Mouse (Mus musculus) G1E (cell line): Measurements from ENCODE around the gene Pdxp. TPM values are rescaled to one million over a fixed set of nuclear protein-coding genes. Genes with fewer than 3 reads are reported as not detected.
"Not testable (repeated sequence)": the region's sequence is repeated elsewhere in the genome, so short reads cannot be mapped to it uniquely, and the experiment has no call there.

Experiments used
- ATAC-seq: 2 replicates; pipeline ENCODE4 v1.8.0; 2016; ENCODE audit warnings: mild to moderate bottlenecking; ENCODE audit not compliant: insufficient number of reproducible peaks, poor library complexity, low FRiP score, severe bottlenecking; ENCODE audit errors: extremely low read depth
- DNase-seq: peaks from one replicate; pipeline ENCODE4 v3.0.0; 2012; ENCODE audit warnings: low spot score
- H3K27me3 ChIP-seq: 2 replicates; pipeline ENCODE4 v1.6.1; 2012; ENCODE audit warnings: mild to moderate bottlenecking, low read length, inconsistent platforms; ENCODE audit not compliant: insufficient read depth
- H3K36me3 ChIP-seq: replicated peaks from 2 replicates; pipeline ENCODE3; 2012; ENCODE audit warnings: mild to moderate bottlenecking, inconsistent platforms
- H3K4me1 ChIP-seq: 2 replicates; pipeline ENCODE4 v1.6.1; 2012; ENCODE audit warnings: low read depth, low read length, inconsistent platforms, mixed read lengths; ENCODE audit not compliant: insufficient read depth
- H3K4me3 ChIP-seq: 2 replicates; pipeline ENCODE4 v1.5.1; 2012; ENCODE audit warnings: low read depth, mild to moderate bottlenecking, inconsistent platforms, low read length, moderate library complexity, mixed read lengths
- H3K9me3 ChIP-seq: replicated peaks from 2 replicates; pipeline ENCODE4 v1.6.1; 2012; ENCODE audit warnings: inconsistent platforms
- CTCF ChIP-seq: IDR thresholded peaks from 2 replicates; pipeline ENCODE4 v1.5.1; 2012; ENCODE audit warnings: low read depth, low read length, inconsistent platforms, mixed read lengths
- GATA1 ChIP-seq: IDR thresholded peaks from 2 replicates; pipeline ENCODE4 v1.6.1; 2012; ENCODE audit warnings: borderline replicate concordance, low read length, inconsistent platforms, mixed read lengths
- GATA2 ChIP-seq: IDR thresholded peaks from 2 replicates; pipeline ENCODE4 v1.6.1; 2012; ENCODE audit warnings: low read depth, low read length, inconsistent platforms, borderline replicate concordance
- POLR2AphosphoS5 ChIP-seq: IDR thresholded peaks from 2 replicates; pipeline ENCODE4 v1.6.1; 2012; ENCODE audit warnings: low read depth, low read length, inconsistent platforms; ENCODE audit not compliant: insufficient replicate concordance
- TAL1 ChIP-seq: conservative IDR thresholded peaks from 2 replicates; pipeline ENCODE4 v1.6.1; 2012; ENCODE audit warnings: low read depth, low read length, inconsistent platforms, mixed read lengths
- polyA plus RNA-seq: library from polyadenylated mRNA; stranded (reverse); fragments of >175 nt; gene quantifications from 2 replicates; pipeline ENCODE4 v1.2.3, GENCODE M21; 2012
- total RNA-seq, 2 experiments: library from RNA; stranded (forward) in 1 of 2; stranded (reverse) in 1 of 2; fragments of 200-1000 nt in 1 of 2; fragments of >200 nt in 1 of 2; fragmentation: Nextera tagmentation in 1 of 2; gene quantifications; 2 replicates each; pipeline ENCODE4 v1.2.3; 2014 to 2017

The Pdxp gene
- total and polyA plus RNA-seq, 3 experiments, result 13.9 to 40.6 (median 26.6) TPM

DNA sequence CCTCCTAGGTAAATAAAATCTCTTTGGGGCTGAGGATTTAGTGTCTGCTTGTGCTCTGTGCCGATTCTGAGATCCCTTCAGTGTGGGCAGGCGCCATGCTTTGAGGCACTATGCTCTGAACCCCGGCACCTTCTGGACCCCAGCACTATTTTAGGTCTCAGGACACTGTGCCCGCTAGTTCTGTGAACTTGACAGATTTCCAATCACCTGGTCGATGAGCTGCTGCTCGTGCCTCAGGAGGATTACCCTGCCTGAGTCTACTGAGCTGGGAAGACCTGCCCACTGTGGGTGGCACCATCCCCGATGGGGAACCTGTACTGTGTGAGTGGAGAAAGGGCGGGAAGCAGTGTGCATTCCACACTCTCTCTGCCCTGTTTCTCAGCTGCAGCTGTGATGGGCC, 38.7 kb upstream of the Pdxp start:
- no peak for TF ChIP-seq CTCF
- TF ChIP-seq TAL1, result no peak
- TF ChIP-seq GATA1, result no peak
- no peak for TF ChIP-seq POLR2AphosphoS5
- TF ChIP-seq GATA2, result no peak
- Histone ChIP-seq H3K4me1 (peaks cover 64% of the 10 kb centered on the region), H3K9me3 (no peaks in the 10 kb centered on the region), H3K27me3 (no peaks in the 10 kb centered on the region), H3K36me3 (peaks cover 11% of the 10 kb centered on the region), H3K4me3 (no peak overlapping the region)
- DNase-seq (no peak), ATAC-seq (no peak)

DNA sequence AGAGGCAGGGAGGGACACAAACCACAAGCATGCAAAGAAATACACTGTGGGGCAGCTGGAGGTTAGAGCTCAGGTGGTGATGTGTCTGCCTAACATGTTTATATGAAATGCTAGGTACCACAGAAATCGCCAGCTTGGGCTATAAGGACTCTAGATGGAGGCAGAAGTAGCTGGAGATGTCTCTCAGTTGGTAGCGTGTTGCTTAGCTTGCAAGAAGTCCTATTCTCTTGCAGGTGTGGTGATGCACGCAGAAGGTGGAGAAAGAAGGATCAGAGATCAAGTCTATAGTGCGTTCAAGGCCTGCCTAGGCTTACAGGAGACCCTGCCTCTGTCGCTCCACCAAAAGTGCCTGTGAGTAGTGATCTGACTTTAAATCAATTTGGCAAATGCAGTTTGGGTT, 38.2 kb upstream of the Pdxp start:
- ATAC-seq, result no peak
- Histone ChIP-seq H3K9me3 (no peaks in the 10 kb centered on the region), H3K36me3 (peaks cover 17% of the 10 kb centered on the region), H3K27me3 (no peaks in the 10 kb centered on the region), H3K4me3 (peak overlapping the region; percentile 85; the same call in 1 of the 2 replicates), H3K4me1 (peaks cover 68% of the 10 kb centered on the region)
- no peak for DNase-seq
- no peak for TF ChIP-seq CTCF
- TF ChIP-seq GATA2, result no peak
- TF ChIP-seq TAL1, result no peak
- no peak for TF ChIP-seq POLR2AphosphoS5
- TF ChIP-seq GATA1, result no peak

DNA sequence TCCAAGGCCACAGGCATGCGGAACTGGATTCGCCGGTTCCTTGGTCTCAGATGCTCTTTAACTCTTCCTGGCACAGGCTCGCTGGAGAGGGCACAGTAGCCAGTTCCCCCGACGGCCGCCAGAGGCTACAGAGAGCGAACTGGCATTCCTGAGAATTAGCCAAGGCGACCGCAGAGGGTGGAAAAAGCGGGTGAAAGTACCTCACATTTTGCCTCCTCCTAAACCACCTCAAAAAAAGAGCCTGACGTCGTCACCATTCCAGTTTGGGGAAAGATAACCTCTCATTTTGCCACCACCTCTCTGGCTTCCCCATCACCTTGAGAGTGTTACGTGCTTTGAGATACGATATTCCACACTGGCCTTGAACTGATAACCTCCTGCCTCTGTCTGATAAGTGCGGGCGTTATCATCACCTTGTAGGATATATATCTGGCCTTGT, 37.4 kb upstream of the Pdxp start:
- Histone ChIP-seq H3K9me3 (no peaks in the 10 kb centered on the region), H3K4me3 (peak overlapping the region; percentile 85), H3K4me1 (peaks cover 75% of the 10 kb centered on the region), H3K27me3 (no peaks in the 10 kb centered on the region), H3K36me3 (peaks cover 24% of the 10 kb centered on the region)
- DNase-seq, result peak; percentile 62
- peak; percentile 48 for ATAC-seq
- TF ChIP-seq TAL1, result peak; percentile 88
- TF ChIP-seq CTCF, result peak; percentile 63
- no peak for TF ChIP-seq POLR2AphosphoS5

DNA sequence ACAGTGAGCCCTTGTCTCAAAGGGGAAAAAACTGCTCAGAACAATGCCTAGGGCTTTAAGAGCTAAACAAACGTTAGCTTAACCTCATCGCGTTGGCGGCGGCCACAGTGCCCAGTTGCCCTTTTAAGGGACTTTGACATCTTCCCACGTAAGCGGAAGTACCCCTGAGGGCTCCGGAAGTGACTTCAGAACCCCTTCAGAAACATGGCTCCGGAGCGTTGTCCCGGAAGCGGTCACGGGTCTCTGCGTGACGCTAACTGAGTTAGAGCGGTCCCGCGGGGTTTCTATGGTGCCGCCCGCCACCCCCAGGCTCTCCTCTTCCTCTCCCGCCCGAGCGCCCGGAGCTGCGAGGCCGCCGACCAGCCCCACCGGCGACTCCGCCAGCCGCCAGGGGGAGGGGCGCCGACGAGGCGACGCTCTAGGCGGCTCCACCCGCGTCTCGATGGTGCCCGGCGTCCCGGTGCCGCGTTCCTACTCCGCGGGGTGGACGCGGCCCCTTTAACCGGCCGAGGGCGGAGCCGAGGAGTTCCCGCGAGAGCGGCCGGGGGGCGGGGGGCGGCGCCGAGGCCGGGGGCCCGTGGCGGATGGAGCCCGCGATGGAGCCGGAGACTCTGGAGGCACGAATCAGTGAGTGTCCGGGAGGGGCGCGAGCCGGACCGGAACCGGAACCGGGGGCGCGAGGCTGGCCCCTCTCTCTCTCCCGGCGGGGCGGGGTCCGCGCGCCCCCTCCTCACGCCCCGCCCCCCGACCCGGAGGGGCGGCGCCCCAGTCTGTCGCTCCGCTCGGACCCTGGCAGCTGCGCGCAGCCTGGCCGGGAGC, 36.5 kb upstream of the Pdxp start, which contains the start of gene Gga1:
Gga1 (plus strand) TSS at position 200 of the 819 bp plus-strand sequence.
- TF ChIP-seq POLR2AphosphoS5 (no peak), TAL1 (no peak), CTCF (no peak), GATA2 (no peak), GATA1 (no peak)
- Histone ChIP-seq H3K27me3 (no peaks in the 10 kb centered on the region), H3K4me1 (peaks cover 78% of the 10 kb centered on the region), H3K36me3 (peaks cover 33% of the 10 kb centered on the region), H3K4me3 (peak within 1 kb of the TSS; percentile 85), H3K9me3 (no peaks in the 10 kb centered on the region)
- peak; percentile 93 for DNase-seq
- ATAC-seq, result peak; percentile 67

DNA sequence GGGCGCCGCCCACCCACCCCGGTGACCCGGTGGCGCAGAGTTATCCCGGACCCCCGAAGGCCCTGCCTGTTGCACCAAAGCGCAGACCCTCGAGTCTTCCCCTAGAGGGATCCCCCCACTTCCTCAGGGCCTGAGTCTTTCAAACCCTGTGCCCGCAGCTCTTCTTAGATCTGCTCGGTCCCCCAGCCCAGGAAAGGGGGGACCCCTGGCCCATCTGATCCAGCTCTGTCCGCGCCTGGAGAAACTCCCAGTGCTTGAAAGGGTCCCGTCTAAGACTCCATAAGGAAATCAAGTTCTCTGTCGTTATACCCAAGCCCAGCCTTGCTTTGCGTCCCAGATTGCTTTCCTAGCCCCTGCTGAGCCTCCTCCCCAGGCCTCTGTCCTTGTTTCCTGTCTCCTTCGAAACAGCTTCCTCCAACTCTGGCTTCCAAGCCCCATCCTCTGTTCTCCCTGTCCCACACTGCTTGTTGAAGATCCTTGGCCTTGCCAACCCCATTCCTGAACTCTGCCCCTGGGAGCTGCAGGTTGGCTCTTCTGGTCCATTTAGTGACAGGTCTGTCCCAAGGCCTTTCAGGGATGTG, 35.8 kb upstream of the Pdxp start:
- no peak for DNase-seq
- H3K27me3 ChIP-seq, result no peaks in the 10 kb centered on the region
- no peak for TF ChIP-seq TAL1
- TF ChIP-seq POLR2AphosphoS5, result no peak
- no peak for TF ChIP-seq CTCF
- TF ChIP-seq GATA1, result no peak
- no peak for TF ChIP-seq GATA2
- peak overlapping the region; percentile 85 for H3K4me3 ChIP-seq
- no peak for ATAC-seq
- H3K9me3 ChIP-seq, result no peaks in the 10 kb centered on the region
- H3K36me3 ChIP-seq, result peaks cover 40% of the 10 kb centered on the region
- peaks cover 72% of the 10 kb centered on the region for H3K4me1 ChIP-seq

DNA sequence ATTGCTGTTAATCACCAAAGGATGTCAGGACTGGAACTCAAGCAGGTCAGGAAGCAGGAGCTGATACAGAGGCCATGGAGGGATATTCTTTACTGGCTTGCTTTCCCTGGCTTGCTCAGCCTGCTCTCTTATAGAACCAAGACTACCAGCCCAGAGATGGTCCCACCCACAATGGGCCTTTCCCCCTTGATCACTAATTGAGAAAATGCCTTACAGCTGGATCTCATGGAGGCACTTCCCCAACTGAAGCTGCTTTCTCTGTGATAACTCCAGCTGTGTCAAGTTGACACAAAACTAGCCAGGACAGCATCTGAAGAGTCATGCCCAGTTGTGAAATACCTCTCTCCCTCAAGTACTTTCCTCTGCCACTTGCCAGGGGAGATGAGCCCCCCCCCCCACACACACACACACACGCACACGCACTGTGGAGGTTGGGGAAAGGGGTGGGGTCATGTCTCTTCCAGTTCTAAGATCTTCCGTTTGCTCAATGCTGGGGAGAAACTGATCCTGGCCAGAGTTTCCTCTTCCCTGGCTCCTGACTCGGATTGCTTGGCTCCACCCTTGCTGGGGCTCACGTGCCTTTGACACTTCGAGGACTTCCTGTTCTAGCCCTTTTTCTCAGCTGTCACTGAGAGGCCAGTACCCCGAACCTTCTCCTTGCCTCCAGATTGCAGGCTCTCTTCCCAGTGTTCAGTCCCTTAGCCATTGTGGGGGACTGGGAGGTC, 34.8 kb upstream of the Pdxp start:
- H3K4me3 ChIP-seq, result peak overlapping the region; percentile 28; the same call in 1 of the 2 replicates
- H3K36me3 ChIP-seq, result peaks cover 51% of the 10 kb centered on the region
- H3K4me1 ChIP-seq, result peaks cover 72% of the 10 kb centered on the region
- not testable (repeated sequence) for H3K9me3 ChIP-seq, DNase-seq, H3K27me3 ChIP-seq
- 0 out of 2 replicates have a peak, but pooled peaks have one; percentile 16 for ATAC-seq
